Mouse (Mus musculus): ENCODE data around the gene Scamp1. TPM values are rescaled to one million over a fixed set of nuclear protein-coding genes. Genes with fewer than 3 reads are reported as not detected.

Gene Scamp1
- polyA plus RNA-seq, 1 experiment, result 15.8 TPM

GRCm38 (mm10) chr13:94240111-94240510 lies 45.5 kb downstream of the Scamp1 start:
- H3K4me3 ChIP-seq (replicated peaks; ENCODE audit: control insufficient read depth, low read depth, low read length), result no peak overlapping the region
- TF ChIP-seq CTCF (IDR thresholded peaks at IDR 0.05; ENCODE audit: control insufficient read depth, insufficient read depth, low read length) (no peak), POLR2A (IDR thresholded peaks at IDR 0.05; ENCODE audit: borderline replicate concordance, control insufficient read depth, low read depth, low read length) (no peak)
- 88% methylated on average over 6 of the region's 6 CpGs for WGBS
- no peaks in the 10 kb centered on the region for H3K4me1 ChIP-seq (ENCODE audit: control insufficient read depth, insufficient read depth, low read length)
- H3K27ac ChIP-seq (ENCODE audit: control insufficient read depth, insufficient read depth, low read depth, low read length, poor library complexity), result no peak overlapping the region

DNA sequence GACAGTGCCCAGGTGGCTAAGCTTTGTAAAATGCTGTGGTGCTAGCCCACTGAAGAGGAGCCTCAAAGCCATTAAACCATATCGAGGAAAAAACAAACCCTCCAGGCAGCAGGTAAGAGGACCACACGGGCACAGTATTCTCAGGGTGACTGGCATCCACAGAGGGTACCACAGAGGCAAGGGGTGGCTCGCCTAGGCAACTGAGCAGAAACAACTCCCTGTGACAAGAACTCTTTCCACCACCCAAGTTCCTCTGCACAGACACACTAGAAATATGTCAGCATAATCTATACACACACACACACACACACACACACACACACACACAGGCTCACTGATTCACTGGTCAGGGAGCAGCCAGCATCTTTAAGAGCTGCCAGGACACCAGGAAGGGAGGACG lies 46.2 kb downstream of the Scamp1 start:
- no peak overlapping the region for H3K27ac ChIP-seq (ENCODE audit: control insufficient read depth, insufficient read depth, low read depth, low read length, poor library complexity)
- H3K4me3 ChIP-seq (replicated peaks; ENCODE audit: control insufficient read depth, low read depth, low read length), result no peak overlapping the region
- TF ChIP-seq POLR2A (IDR thresholded peaks at IDR 0.05; ENCODE audit: borderline replicate concordance, control insufficient read depth, low read depth, low read length) (no peak), CTCF (IDR thresholded peaks at IDR 0.05; ENCODE audit: control insufficient read depth, insufficient read depth, low read length) (no peak)
- WGBS, result 77% methylated on average over 4 of the region's 4 CpGs
- no peaks in the 10 kb centered on the region for H3K4me1 ChIP-seq (ENCODE audit: control insufficient read depth, insufficient read depth, low read length)

DNA sequence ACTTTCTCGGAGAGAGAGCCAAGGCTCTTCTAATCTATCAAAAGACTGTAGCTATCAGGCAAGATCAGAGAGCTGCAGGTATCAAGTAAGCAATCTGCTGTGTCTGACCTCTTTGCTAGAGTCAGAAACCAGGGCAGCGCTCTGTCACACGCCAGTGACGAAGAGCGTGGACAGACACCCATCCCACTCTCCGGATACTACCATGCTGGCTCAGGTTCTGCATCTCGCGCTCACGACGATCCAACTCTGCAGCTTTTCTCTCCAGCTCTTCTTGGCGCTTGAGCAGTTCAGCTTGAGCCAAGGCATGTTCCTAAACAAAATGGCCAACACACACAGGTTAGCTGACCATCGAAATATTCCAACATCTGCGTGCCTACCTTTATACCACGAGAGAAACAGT lies 53.8 kb downstream of the Scamp1 start:
- no peak overlapping the region for H3K4me3 ChIP-seq (replicated peaks; ENCODE audit: control insufficient read depth, low read depth, low read length)
- WGBS, result 90% methylated on average over 14 of the region's 14 CpGs
- no peak overlapping the region for H3K27ac ChIP-seq (ENCODE audit: control insufficient read depth, insufficient read depth, low read depth, low read length, poor library complexity)
- no peaks in the 10 kb centered on the region for H3K4me1 ChIP-seq (ENCODE audit: control insufficient read depth, insufficient read depth, low read length)
- no peak for TF ChIP-seq POLR2A (IDR thresholded peaks at IDR 0.05; ENCODE audit: borderline replicate concordance, control insufficient read depth, low read depth, low read length)
- TF ChIP-seq CTCF (IDR thresholded peaks at IDR 0.05; ENCODE audit: control insufficient read depth, insufficient read depth, low read length), result no peak

DNA sequence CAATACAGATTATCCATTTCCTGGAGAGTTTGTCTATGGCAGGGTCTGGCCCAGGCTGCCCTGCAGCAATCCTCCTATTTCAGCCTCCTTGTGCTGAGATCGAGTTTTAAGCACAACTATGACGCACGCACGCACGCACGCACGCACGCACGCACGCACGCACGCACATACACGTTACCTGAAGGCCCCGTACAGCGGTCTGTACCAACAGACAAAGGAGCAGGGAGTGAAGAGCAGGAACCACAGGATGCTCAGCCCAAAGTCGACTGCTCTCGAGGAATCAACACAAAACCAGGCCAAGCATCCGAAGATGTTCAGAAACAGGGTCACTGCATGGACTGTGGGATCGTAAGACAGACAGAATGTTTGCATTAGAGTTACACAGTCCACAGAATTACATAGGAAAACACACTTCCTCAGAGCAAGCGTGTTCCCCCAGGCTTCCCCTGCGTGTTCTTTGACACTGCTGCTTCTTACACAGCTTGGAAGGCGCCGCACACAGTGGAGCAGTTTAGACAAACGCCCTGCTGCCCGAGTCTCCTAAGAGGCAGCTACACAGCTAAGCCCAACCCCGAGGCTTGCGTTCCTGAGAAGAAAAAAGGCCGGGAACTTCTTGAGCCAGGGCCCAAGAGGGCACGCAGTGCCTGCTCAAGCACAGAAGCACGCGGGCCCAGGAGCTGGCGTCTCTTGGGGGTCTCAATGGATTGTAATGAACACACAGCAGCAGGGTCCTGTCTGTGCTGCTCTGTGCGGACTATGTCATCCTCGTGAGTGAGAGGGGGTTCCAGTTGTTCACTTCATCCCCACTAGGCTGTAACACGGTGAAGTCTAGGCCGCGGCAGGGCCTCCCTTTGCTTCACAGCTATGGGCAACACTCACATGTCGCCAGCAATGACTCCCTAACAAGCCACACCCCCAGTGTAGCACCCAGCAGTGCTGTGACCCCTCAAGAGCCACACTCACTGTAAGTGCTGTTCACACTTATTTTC lies 60.6 kb downstream of the Scamp1 start:
- no peak overlapping the region for H3K4me3 ChIP-seq (replicated peaks; ENCODE audit: control insufficient read depth, low read depth, low read length)
- no peak overlapping the region for H3K27ac ChIP-seq (ENCODE audit: control insufficient read depth, insufficient read depth, low read depth, low read length, poor library complexity)
- WGBS, result 92% methylated on average over 38 of the region's 38 CpGs
- TF ChIP-seq CTCF (IDR thresholded peaks at IDR 0.05; ENCODE audit: control insufficient read depth, insufficient read depth, low read length), result no peak
- no peak for TF ChIP-seq POLR2A (IDR thresholded peaks at IDR 0.05; ENCODE audit: borderline replicate concordance, control insufficient read depth, low read depth, low read length)
- no peaks in the 10 kb centered on the region for H3K4me1 ChIP-seq (ENCODE audit: control insufficient read depth, insufficient read depth, low read length)

GRCm38 (mm10) chr13:94223609-94224008 lies 62.0 kb downstream of the Scamp1 start:
- WGBS, result 84% methylated on average over 14 of the region's 14 CpGs
- TF ChIP-seq POLR2A (IDR thresholded peaks at IDR 0.05; ENCODE audit: borderline replicate concordance, control insufficient read depth, low read depth, low read length), result no peak
- TF ChIP-seq CTCF (IDR thresholded peaks at IDR 0.05; ENCODE audit: control insufficient read depth, insufficient read depth, low read length), result no peak
- H3K4me3 ChIP-seq (replicated peaks; ENCODE audit: control insufficient read depth, low read depth, low read length), result no peak overlapping the region

DNA sequence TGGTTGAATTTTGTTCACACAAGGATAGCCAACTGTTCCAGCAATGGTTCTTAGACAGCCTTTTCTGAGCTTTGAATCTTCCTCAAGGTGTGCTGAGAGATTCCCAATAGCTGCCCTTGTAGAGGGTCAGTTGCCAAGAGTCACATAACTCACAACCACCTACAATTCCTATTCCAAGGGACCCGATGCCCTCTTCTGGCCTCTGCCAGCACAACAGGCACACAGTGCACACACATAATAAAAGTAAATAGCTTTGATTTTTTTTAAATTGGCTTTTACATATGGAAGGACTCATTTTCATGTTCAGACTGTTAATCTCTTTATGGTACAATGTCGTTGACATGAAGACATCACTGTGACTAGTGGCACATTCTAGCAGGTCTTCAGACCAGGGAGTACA lies 72.9 kb downstream of the Scamp1 start:
- no peak overlapping the region for H3K4me3 ChIP-seq (replicated peaks; ENCODE audit: control insufficient read depth, low read depth, low read length)
- no peak for TF ChIP-seq POLR2A (IDR thresholded peaks at IDR 0.05; ENCODE audit: borderline replicate concordance, control insufficient read depth, low read depth, low read length)
- TF ChIP-seq CTCF (IDR thresholded peaks at IDR 0.05; ENCODE audit: control insufficient read depth, insufficient read depth, low read length), result no peak
- 90% methylated on average over 2 of the region's 2 CpGs for WGBS
- no peaks in the 10 kb centered on the region for H3K4me1 ChIP-seq (ENCODE audit: control insufficient read depth, insufficient read depth, low read length)
- H3K27ac ChIP-seq (ENCODE audit: control insufficient read depth, insufficient read depth, low read depth, low read length, poor library complexity), result no peak overlapping the region

More at GRCm38 (mm10) chr13:94223609-94224008, 62.0 kb downstream of the Scamp1 start:
- no peaks in the 10 kb centered on the region for H3K4me1 ChIP-seq (ENCODE audit: control insufficient read depth, insufficient read depth, low read length)
- no peak overlapping the region for H3K27ac ChIP-seq (ENCODE audit: control insufficient read depth, insufficient read depth, low read depth, low read length, poor library complexity)

DNA sequence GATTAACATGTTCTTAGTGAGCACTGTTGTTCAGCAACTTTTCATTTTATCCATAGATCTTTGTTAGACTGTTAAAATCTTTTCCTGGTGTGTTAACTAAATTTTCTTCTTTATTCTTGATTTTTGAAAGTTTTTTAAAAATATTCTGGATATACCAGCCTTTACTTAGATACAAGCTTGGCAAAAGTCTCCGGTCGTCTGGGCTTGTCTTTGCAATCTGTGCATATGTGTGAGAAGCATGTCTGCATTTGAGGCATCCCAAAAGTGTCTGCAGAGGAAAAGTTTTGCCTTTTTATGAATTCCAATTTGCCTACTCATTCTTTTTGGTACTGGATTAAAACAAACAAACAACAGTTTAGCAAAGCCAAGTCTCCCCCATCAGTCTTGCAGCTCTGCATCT lies 73.5 kb downstream of the Scamp1 start:
- Histone ChIP-seq H3K27ac (ENCODE audit: control insufficient read depth, insufficient read depth, low read depth, low read length, poor library complexity) (no peak overlapping the region), H3K4me3 (replicated peaks; ENCODE audit: control insufficient read depth, low read depth, low read length) (no peak overlapping the region), H3K4me1 (ENCODE audit: control insufficient read depth, insufficient read depth, low read length) (no peaks in the 10 kb centered on the region)
- WGBS, result 83% methylated on average over 2 of the region's 2 CpGs
- TF ChIP-seq POLR2A (IDR thresholded peaks at IDR 0.05; ENCODE audit: borderline replicate concordance, control insufficient read depth, low read depth, low read length) (no peak), CTCF (IDR thresholded peaks at IDR 0.05; ENCODE audit: control insufficient read depth, insufficient read depth, low read length) (no peak)

GRCm38 (mm10) chr13:94211236-94212119 lies 74.2 kb downstream of the Scamp1 start:
- TF ChIP-seq POLR2A (IDR thresholded peaks at IDR 0.05; ENCODE audit: borderline replicate concordance, control insufficient read depth, low read depth, low read length) (no peak), CTCF (IDR thresholded peaks at IDR 0.05; ENCODE audit: control insufficient read depth, insufficient read depth, low read length) (no peak)
- no peak overlapping the region for H3K4me3 ChIP-seq (replicated peaks; ENCODE audit: control insufficient read depth, low read depth, low read length)
- 83% methylated on average over 5 of the region's 6 CpGs for WGBS
- H3K4me1 ChIP-seq (ENCODE audit: control insufficient read depth, insufficient read depth, low read length), result no peaks in the 10 kb centered on the region
- no peak overlapping the region for H3K27ac ChIP-seq (ENCODE audit: control insufficient read depth, insufficient read depth, low read depth, low read length, poor library complexity)
